Mouse (Mus musculus) heart, postnatal 0 days (tissue): Measurements from ENCODE around the gene Ankrd17. TPM values are rescaled to one million over a fixed set of nuclear protein-coding genes. Genes with fewer than 3 reads are reported as not detected.

ENCODE experiments used
- ATAC-seq: fragments of 200-750 bp; cut with Nextera tagmentation; 2 replicates; pipeline ENCODE4 v1.8.0; 2017; ENCODE audit warnings: low read depth, moderate number of reproducible peaks, moderate library complexity; ENCODE audit not compliant: insufficient read depth
- DNase-seq: peaks from one replicate; pipeline ENCODE4 v3.0.0-alpha.2; 2016; ENCODE audit warnings: low spot score
- H3K27ac ChIP-seq: fragments of 300-500 bp; sonication (generic); 2 replicates; pipeline ENCODE4 v1.5.1; 2014; ENCODE audit warnings: low read depth, mild to moderate bottlenecking
- H3K27me3 ChIP-seq: fragments of 300-500 bp; sonication (generic); 2 replicates; pipeline ENCODE4 v1.6.1; 2014; ENCODE audit warnings: low read length, mixed read lengths; ENCODE audit not compliant: control insufficient read depth, insufficient read depth
- H3K36me3 ChIP-seq: fragments of 300-500 bp; sonication (generic); replicated peaks from 2 replicates; pipeline ENCODE4 v1.6.1; 2014; ENCODE audit warnings: low read length, mixed read lengths; ENCODE audit not compliant: control insufficient read depth, insufficient read depth
- H3K4me1 ChIP-seq: fragments of 300-500 bp; sonication (generic); 2 replicates; pipeline ENCODE4 v1.6.1; 2014; ENCODE audit warnings: antibody characterized with exemption; ENCODE audit not compliant: control insufficient read depth, insufficient read depth
- H3K4me2 ChIP-seq: fragments of 300-500 bp; sonication (generic); 2 replicates; pipeline ENCODE4 v1.6.1; 2014; ENCODE audit warnings: low read depth, mild to moderate bottlenecking, low read length, moderate library complexity
- H3K4me3 ChIP-seq: fragments of 300-500 bp; sonication (generic); 2 replicates; pipeline ENCODE4 v1.5.1; 2014; ENCODE audit warnings: low read depth, low read length
- H3K9ac ChIP-seq: fragments of 300-500 bp; sonication (generic); replicated peaks from 2 replicates; pipeline ENCODE4 v1.6.1; 2014; ENCODE audit warnings: low read depth, low read length, mixed read lengths
- H3K9me3 ChIP-seq: fragments of 300-500 bp; sonication (generic); replicated peaks from 2 replicates; pipeline ENCODE4 v1.6.1; 2016; ENCODE audit warnings: low read length; ENCODE audit not compliant: control insufficient read depth
- CTCF ChIP-seq: IDR thresholded peaks from 2 replicates; pipeline ENCODE4 v1.5.1; 2016; ENCODE audit warnings: antibody characterized with exemption, control low read depth, low read depth
- EP300 ChIP-seq: IDR thresholded peaks from 2 replicates; pipeline ENCODE4 v1.6.1; 2016; ENCODE audit warnings: antibody characterized with exemption, low read depth
- WGBS: fragments of 180-500 bp; shearing (Covaris S2); extraction: QIAGEN DNeasy Blood & Tissue Kit; methylation state at CpG from one replicate; pipeline ENCODE4 v1.1.7; 2014; 5-methylcytosine and 5-hydroxymethylcytosine counted together
- polyA plus RNA-seq: library from polyadenylated mRNA; unstranded; fragments of >200 nt; fragmentation: Nextera tagmentation; extraction: Ambion mirVana; gene quantifications from 2 replicates; pipeline ENCODE4 v1.2.1, GENCODE M21; 2015
- total RNA-seq: library from RNA; depleted of rRNA; stranded (reverse); fragments of >200 nt; gene quantifications from 2 replicates; pipeline ENCODE4 v1.2.3, GENCODE M21; 2014; ENCODE audit warnings: low replicate concordance; rRNA removed

The Ankrd17 gene
- 45.0 and 49.0 TPM in 2 replicates for total RNA-seq
- 12.5 and 13.0 TPM in 2 replicates for polyA plus RNA-seq

DNA sequence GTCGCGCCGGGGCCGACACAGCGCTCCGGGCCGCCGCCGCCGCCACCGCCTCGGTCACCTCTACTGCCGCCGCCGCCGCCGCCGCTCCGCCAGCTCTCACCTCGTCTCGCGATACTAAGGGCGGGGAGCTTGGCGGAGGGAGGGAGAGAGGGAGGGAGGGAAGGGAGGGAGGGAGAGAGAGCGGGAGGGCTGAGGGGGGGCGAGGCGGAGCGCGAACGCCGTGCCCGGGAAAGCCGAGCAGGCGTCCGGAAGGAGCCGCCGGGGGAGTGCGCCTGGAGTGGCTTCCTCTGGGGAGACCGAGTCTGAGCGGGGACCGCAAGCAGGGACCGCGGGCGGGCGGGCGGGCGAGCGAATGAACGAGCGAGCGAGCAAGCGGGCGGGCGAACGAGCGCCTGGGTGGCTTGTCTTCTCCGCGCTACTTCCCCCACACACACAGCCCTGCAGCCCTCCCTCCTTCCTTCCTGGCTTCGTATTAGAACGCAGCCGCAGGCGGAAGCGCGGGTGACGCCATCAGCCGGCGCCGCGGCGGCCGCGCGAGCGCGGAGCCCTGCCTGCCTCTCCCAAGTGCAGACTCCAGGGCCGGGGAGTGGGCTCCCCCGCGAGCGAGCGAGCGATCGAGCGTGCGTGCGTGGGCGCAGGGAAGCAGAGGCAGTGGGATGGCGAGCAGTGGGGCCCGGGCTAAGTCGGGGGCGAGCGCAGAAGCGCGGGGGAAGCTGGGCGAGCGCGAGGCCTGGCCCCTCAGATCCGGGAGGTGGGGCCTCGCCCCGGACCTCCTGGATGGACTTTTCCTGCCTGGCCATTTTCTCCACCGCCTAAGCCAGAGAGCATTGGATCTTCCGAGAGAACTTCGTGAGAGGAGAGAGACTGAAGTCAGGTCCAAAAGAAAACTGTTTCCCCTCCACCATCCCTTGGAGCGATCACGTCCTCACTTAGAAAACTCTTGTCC is at the start of gene Ankrd17:
TSS of gene Ankrd17 (minus strand) at position 457 of the 946 bp plus-strand sequence.
- DNase-seq (peak; percentile 91), ATAC-seq (peak; percentile 92)
- Histone ChIP-seq H3K36me3 (0 out of 2 replicates have a peak, but pooled peaks cover 3% of the 10 kb centered on the region), H3K9ac (peak within 1 kb of the TSS; percentile 99), H3K27me3 (no peaks in the 10 kb centered on the region), H3K27ac (peak within 1 kb of the TSS; percentile 100), H3K9me3 (no peaks in the 10 kb centered on the region), H3K4me2 (peak within 1 kb of the TSS; percentile 89), H3K4me3 (peak within 1 kb of the TSS; percentile 97), H3K4me1 (peaks cover 22% of the 10 kb centered on the region)
- TF ChIP-seq CTCF: no peak
- TF ChIP-seq EP300: no peak
- under 1% methylated on average over 49 of the region's 104 CpGs for WGBS

DNA sequence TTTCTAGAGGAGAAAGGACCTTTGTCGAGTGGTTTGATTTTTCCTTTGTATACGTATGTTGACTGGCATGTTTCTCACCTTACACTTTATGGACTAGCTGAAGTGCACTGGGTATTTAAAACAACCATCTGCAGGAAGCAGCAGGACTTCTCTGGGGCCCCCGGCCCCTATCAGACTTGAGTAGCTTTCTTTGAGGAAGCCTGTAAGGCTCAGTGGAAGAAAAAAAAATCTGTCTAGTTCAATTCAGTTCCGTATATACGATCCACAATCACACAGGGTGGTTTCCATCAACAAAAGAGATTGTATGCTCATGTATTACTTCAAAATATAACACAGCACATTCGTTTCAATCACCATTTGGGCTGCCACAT is 48.5 kb upstream of the Ankrd17 start:
- no peak for ATAC-seq
- Histone ChIP-seq H3K9ac (no peak overlapping the region), H3K27me3 (no peaks in the 10 kb centered on the region), H3K4me3 (no peak overlapping the region), H3K4me2 (no peak overlapping the region), H3K9me3 (no peaks in the 10 kb centered on the region), H3K27ac (no peak overlapping the region), H3K36me3 (no peaks in the 10 kb centered on the region), H3K4me1 (no peaks in the 10 kb centered on the region)
- no peak for TF ChIP-seq CTCF
- TF ChIP-seq EP300: no peak
- WGBS: 52% methylated on average over 6 of the region's 6 CpGs
- DNase-seq: no peak

DNA sequence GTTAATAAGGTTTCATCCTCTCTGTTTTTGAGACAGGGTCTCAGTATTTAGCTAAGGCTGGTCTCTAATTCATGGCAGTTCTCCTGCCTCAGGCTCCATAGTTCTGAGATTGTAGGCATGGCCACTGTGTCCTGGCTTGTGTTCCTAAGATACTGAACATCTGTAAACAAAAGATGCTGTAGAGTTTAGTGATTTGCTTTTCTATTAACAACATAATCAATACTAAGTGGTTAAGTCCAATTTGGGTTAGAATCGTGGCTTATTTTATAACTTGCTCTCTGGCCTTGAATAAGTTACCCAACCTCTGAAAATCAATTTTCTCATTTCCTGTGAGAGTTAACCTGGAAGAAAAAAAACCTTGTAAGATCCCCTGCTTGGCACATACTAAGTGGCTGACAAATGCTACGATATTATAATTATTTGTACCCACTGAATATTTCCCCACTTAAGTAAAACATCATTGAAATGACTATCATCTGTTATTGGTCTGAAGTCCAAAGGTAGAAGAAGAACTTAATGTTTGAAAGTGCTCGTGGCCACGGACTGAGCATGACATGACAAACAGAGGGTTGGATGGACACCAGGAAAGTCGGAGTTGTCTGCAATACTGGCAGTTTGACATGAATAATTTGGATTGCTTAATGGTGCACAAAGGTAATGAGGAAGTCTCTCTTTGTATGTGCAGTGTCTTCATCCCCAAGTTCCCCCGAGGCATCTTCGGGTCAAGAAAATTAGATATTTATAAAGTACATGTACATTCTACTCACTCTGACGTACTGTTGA is 48.0 kb upstream of the Ankrd17 start:
- Histone ChIP-seq H3K4me3 (no peak overlapping the region), H3K4me2 (no peak overlapping the region), H3K4me1 (no peaks in the 10 kb centered on the region), H3K9me3 (no peaks in the 10 kb centered on the region), H3K36me3 (no peaks in the 10 kb centered on the region), H3K9ac (no peak overlapping the region), H3K27me3 (no peaks in the 10 kb centered on the region), H3K27ac (no peak overlapping the region)
- WGBS: 73% methylated on average over 8 of the region's 8 CpGs
- ATAC-seq (no peak), DNase-seq (no peak)
- TF ChIP-seq EP300: no peak
- TF ChIP-seq CTCF: no peak

DNA sequence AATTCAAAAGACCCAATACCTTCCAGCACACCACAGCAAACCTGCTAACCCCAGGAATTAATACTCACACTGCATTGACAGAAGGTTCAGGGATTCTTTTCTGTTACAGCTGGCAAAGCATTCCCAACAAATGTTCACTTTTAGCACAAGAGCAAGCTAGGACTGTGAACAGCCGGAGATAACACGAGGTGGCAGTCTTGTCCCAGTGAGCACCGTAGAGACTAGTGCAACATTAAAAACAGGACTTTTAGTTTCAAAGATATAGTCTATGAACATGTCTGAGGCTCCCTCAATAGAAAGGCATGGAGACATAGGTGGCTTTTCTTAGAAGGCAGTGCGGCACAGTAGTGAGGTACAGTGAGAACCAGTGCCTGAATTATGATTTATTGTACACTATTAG is 38.8 kb upstream of the Ankrd17 start:
- Histone ChIP-seq H3K4me1 (no peaks in the 10 kb centered on the region), H3K36me3 (no peaks in the 10 kb centered on the region), H3K4me3 (no peak overlapping the region), H3K27ac (no peak overlapping the region), H3K4me2 (no peak overlapping the region), H3K9ac (no peak overlapping the region), H3K27me3 (no peaks in the 10 kb centered on the region), H3K9me3 (no peaks in the 10 kb centered on the region)
- TF ChIP-seq EP300: no peak
- peak; percentile 71 for TF ChIP-seq CTCF
- ATAC-seq: peak; percentile 67
- peak; percentile 26 for DNase-seq
- 47% methylated on average over 4 of the region's 4 CpGs for WGBS

DNA sequence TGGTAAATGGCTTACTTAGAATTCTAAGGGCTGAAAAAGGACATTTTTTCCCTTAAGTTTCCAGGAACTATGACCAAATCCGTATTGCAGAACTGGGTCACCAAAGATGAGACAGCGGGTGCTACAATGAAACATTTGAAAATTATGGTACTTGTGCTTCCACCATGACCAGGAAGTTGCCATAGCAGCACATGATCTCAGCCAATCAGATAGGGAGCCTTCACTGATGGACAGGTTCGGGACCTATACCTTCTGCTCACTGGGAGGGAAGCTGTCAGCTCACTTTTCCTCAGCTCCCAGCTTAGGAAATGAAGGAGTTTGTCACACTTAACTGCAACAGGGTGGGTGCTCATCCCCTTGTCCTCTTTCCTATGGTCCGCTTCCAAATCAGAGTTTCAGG is 30.4 kb upstream of the Ankrd17 start:
- no peak for TF ChIP-seq CTCF
- TF ChIP-seq EP300: no peak
- ATAC-seq: no peak
- no peak for DNase-seq
- no peaks in the 10 kb centered on the region for H3K27me3 ChIP-seq
- no peaks in the 10 kb centered on the region for H3K4me1 ChIP-seq
- H3K36me3 ChIP-seq: no peaks in the 10 kb centered on the region
- H3K4me3 ChIP-seq: no peak overlapping the region
- H3K4me2 ChIP-seq: no peak overlapping the region
- 79% methylated on average over 4 of the region's 4 CpGs for WGBS
- no peak overlapping the region for H3K27ac ChIP-seq
- H3K9me3 ChIP-seq: no peaks in the 10 kb centered on the region
- no peak overlapping the region for H3K9ac ChIP-seq
